Mouse (Mus musculus) erythroid progenitor cell, adult 5-6 weeks (primary cell): ENCODE results near the gene Nup50. TPM values are rescaled to one million over a fixed set of nuclear protein-coding genes. Genes with fewer than 3 reads are reported as not detected.
A peak's percentile ranks its signal among the peaks of the same experiment; 100 is the strongest.

Source experiments
- ATAC-seq: replicated peaks from 2 replicates; pipeline ENCODE4 v1.8.0; 2016; ENCODE audit warnings: moderate number of reproducible peaks, mild to moderate bottlenecking, moderate TSS enrichment, inconsistent platforms; ENCODE audit not compliant: poor library complexity, low FRiP score, severe bottlenecking
- total RNA-seq, 2 experiments: library from RNA; stranded (forward) in 1 of 2; stranded (reverse) in 1 of 2; fragments of 150-400 nt in 1 of 2; fragments of 186-747, 209-891 nt in 1 of 2; gene quantifications; 2 replicates each; pipeline versions ENCODE4 v1.2.3 to v1.2.4; 2015 to 2017; ENCODE audit warnings: low replicate concordance in 2 of 2

Gene Nup50
- total RNA-seq, 2 experiments from 2014 or later = 47.8 to 99.2 TPM

DNA sequence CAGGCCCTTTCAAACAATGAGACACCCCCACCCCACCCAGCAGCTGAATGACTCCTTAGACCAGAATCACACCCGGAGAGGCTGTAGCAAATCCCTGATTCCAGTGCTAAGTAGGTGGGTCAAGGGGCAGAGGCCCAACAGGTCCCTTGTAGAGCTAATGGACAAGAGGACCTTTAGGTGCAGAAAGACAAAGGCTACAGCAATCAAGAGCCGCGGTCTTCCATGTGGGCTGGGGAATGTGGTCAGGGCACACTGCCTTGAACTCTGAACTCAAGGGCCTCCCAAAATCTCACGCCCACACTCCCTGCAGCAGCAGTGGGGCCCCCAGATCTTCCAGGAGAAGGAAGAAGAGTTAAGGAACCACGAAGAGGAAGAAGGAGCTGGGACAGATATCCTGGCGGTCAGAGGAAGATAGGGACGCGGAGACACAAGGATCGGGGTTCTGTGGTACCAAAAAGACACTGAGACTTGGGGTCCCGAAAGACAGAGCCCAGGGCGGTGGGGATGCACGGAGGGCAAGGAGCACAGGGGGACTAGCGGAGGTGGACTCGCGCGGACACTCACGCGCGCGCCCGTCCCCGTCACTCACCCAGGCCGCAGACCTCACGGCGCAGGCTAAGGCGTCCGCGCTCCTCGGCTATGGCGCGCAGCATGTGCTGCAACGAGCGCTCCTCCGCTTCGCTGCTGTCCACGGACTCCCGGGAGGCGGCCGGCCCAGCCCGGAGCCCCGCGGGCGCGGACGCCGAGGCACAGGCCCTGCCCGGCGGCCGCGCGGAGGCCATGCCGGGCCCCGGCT lies 64.0 kb downstream of the Nup50 start:
- no peak for ATAC-seq

DNA sequence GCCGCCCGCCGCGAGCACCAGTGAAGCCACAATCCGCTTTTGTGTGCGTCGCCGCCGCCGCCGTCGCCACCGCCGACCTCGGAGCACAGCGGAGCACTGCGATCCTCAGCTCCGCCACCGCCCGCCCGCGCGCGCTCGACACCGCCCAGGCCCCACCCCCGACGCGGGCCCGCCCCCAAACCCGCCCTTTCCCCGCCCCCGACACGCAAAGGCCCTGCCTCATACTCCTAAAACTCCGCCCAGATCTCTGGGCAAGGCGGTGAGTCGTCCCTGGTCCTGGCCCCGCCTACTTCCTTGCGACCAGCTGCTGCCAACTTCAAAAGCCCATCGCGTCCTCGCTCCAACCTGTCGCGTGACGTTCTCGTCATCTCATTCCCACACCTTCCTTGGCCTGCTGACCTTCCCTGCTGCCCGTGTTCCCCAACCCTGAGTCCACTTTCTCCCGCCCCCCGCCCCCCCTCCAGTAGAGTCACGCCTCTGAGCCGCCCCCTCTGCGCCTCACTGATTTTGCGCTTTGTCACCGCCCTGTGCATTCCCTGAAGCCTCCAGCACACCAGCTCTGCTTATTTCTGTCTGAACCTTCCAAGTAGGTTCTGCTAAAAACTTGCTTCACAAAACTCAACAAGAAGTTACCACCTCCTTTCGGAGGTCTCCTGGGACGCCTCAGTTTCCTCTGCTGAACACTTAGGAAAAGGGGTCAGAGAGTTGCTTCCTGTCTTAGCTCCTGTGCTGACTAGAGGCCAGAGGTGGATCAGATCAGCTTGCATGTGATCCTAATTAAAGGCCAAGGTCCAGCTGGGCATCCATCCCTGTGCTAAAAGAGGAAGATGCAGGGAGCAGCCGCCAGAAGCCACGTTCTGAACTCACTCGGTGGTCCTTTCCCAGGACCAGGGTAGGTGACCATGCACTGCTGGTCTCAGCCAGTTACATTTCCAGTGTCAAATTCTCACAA lies 64.9 kb downstream of the Nup50 start, which contains the start of gene 5031439G07Rik:
Gene 5031439G07Rik, minus strand, starts transcription at position 678 of the 952 bp plus-strand sequence.
- peak; percentile 86 for ATAC-seq

DNA sequence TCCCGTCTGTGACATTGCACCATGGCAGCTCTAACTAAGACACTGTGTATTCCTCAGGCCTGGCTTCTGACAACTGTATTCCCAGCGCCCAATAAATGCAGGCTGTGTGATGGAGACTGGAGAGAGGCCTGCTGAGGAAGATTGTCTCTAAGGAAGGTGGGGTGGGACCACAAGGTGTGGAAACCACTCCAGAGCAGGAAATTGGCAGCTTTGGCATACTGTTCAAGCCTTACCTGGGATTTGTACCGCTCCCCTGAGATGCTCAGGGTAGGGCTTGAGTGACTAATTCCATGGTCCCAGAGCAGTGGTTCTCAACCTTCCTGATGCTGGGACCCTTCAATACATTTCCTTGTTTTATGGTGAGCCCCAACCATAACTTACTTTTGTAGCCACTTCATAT lies 65.9 kb downstream of the Nup50 start:
- no peak for ATAC-seq

DNA sequence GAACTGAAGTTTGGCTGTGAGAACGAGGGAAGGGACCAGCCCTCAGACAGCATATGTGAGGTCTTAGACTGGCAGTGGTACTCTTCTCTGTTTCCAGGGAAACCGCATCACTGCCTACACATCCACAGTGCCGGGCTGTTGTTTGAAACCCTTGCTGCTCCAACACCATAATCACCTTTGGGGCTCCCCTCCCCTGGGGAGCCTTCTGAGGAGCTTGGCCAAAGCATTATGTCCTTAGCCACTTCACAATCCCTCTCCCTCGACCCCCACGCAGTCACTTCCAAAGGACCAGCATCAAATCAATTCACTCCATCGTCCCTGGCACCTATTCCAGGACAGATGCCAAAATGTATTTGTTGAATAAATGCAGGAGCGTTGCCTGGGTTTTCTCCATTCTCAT lies 66.6 kb downstream of the Nup50 start:
- no peak for ATAC-seq

Other genes starting within 250 kb of the Nup50 start
- not detected in 2 replicates for gene Arhgap8, start 203.4 kb upstream of the Nup50 start, total RNA-seq (2015; ENCODE audit: low replicate concordance)
- not detected in 2 replicates for gene Arhgap8, start 203.4 kb upstream of the Nup50 start, total RNA-seq (2017; ENCODE audit: low replicate concordance)
- not detected in 2 replicates for gene Phf21b, start 67.4 kb upstream of the Nup50 start, total RNA-seq (2015; ENCODE audit: low replicate concordance)
- not detected in 2 replicates for gene Phf21b, start 67.4 kb upstream of the Nup50 start, total RNA-seq (2017; ENCODE audit: low replicate concordance)
- gene Gm29666, start 3.4 kb upstream of the Nup50 start, total RNA-seq (2015; ENCODE audit: low replicate concordance) = 0.72 and 0.84 TPM in 2 replicates
- 0.90 and 1.1 TPM in 2 replicates for gene Gm29666, start 3.4 kb upstream of the Nup50 start, total RNA-seq (2017; ENCODE audit: low replicate concordance)
- 5.0 and 5.4 TPM in 2 replicates for gene 5031439G07Rik, start 65.1 kb downstream of the Nup50 start, total RNA-seq (2015; ENCODE audit: low replicate concordance)
- 3.2 and 8.9 TPM in 2 replicates for gene 5031439G07Rik, start 65.1 kb downstream of the Nup50 start, total RNA-seq (2017; ENCODE audit: low replicate concordance)
- gene Upk3a, start 93.7 kb downstream of the Nup50 start, total RNA-seq (2015; ENCODE audit: low replicate concordance) = not detected in 2 replicates
- gene Upk3a, start 93.7 kb downstream of the Nup50 start, total RNA-seq (2017; ENCODE audit: low replicate concordance) = not detected in 2 replicates
- gene Fam118a, start 105.5 kb downstream of the Nup50 start, total RNA-seq (2015; ENCODE audit: low replicate concordance) = 2.2 and 3.8 TPM in 2 replicates
- gene Fam118a, start 105.5 kb downstream of the Nup50 start, total RNA-seq (2017; ENCODE audit: low replicate concordance) = 1.8 and 22.4 TPM in 2 replicates
- not detected in 2 replicates for gene Smc1b, start 208.6 kb downstream of the Nup50 start, total RNA-seq (2015; ENCODE audit: low replicate concordance)
- not detected in 2 replicates for gene Smc1b, start 208.6 kb downstream of the Nup50 start, total RNA-seq (2017; ENCODE audit: low replicate concordance)
- not detected in 2 replicates for gene Ribc2, start 208.7 kb downstream of the Nup50 start, total RNA-seq (2015; ENCODE audit: low replicate concordance)
- gene Ribc2, start 208.7 kb downstream of the Nup50 start, total RNA-seq (2017; ENCODE audit: low replicate concordance) = not detected in 2 replicates